Mouse (Mus musculus): ENCODE results near the gene Baat.
A peak's percentile ranks its signal among the peaks of the same experiment; 100 is the strongest.

Baat gene

DNA sequence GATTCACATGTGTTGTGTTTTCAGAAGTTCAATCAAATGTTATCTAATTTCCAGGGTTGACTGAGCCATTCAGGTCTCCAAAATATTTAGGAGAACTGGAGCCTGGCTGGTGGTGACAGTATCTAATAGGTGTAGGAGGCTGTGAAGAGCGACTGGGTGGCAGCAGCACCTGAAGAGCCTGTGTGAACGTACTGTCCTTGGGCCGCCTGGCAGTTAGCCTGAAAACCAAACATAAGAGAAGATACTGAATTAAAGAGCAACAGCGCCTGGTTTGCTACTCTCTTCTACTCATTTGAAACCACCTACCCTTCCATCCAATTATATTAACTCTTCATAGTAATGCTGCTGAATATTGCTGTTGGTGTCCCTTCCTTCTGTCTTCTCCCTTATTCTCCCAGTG lies 30.3 kb upstream of the Baat start:
- H3K27me3 ChIP-seq (ENCODE audit: insufficient read depth, low read length), result no peaks in the 10 kb centered on the region
- H3K4me3 ChIP-seq (replicated peaks; ENCODE audit: low read length), result no peak overlapping the region
- no peaks in the 10 kb centered on the region for H3K9me3 ChIP-seq (ENCODE audit: low read length)
- H3K36me3 ChIP-seq (ENCODE audit: insufficient read depth, low read length), result no peaks in the 10 kb centered on the region
- H3K4me1 ChIP-seq (replicated peaks; ENCODE audit: low read depth, low read length), result no peaks in the 10 kb centered on the region
- no peak for TF ChIP-seq CTCF (conservative IDR thresholded peaks at IDR 0.05; ENCODE audit: low read length)
- no peak for TF ChIP-seq POU5F1 (IDR thresholded peaks at IDR 0.05; ENCODE audit: borderline replicate concordance, low read length)
- TF ChIP-seq NANOG (IDR thresholded peaks at IDR 0.05; ENCODE audit: borderline replicate concordance, low read length), result no peak

DNA sequence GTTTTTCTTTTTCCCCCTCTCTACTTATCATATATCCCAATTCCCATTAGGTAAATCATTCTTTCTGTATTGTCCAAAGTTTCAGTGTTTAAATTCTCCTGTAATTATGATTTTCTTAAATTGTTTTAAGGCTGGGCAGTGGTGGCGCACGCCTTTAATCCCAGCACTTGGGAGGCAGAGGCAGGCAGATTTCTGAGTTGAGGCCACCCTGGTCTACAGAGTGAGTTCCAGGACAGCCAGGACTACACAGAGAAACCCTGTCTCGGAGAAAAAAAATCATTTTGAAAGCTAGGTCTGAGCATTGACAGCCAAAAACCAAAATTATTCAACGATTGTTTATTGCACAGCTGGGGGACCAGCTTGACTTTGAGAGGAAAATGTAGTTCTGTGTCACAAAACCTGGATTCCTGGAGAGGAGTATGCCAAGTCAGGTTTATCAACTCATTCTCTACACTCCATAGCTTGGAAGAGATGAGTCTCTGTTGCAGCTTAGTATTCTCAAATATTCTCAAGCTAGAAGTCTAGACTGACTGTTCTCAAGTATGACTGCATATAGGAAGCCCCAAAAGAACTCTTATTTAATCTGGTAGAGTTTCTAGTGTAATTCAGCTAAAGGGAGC lies 29.4 kb upstream of the Baat start:
- H3K36me3 ChIP-seq (ENCODE audit: insufficient read depth, low read length), result no peaks in the 10 kb centered on the region
- TF ChIP-seq POU5F1 (IDR thresholded peaks at IDR 0.05; ENCODE audit: borderline replicate concordance, low read length) (no peak), NANOG (IDR thresholded peaks at IDR 0.05; ENCODE audit: borderline replicate concordance, low read length) (no peak), CTCF (conservative IDR thresholded peaks at IDR 0.05; ENCODE audit: low read length) (no peak)
- no peaks in the 10 kb centered on the region for H3K4me1 ChIP-seq (replicated peaks; ENCODE audit: low read depth, low read length)
- H3K4me3 ChIP-seq (replicated peaks; ENCODE audit: low read length), result no peak overlapping the region
- no peaks in the 10 kb centered on the region for H3K9me3 ChIP-seq (ENCODE audit: low read length)
- H3K27me3 ChIP-seq (ENCODE audit: insufficient read depth, low read length), result no peaks in the 10 kb centered on the region

DNA sequence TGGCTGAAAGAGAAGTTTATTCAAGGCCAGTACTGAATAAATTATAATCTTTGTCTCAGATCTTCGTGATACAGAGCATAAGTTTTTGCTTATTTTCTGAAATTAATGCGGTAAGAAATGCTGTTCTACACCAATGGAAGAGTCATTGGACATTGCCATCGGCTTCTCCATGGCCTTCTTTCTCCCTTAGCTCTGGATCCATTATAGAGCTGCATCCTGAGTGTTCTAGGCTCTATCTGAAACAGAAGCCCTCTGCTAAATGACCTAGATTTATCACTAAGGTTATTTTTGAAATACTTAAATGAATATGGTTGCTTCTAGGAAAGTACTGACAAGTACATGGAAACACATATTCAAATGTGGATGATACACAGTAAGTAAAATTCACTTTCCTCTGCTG lies 28.7 kb upstream of the Baat start:
- Histone ChIP-seq H3K36me3 (ENCODE audit: insufficient read depth, low read length) (peaks cover 3% of the 10 kb centered on the region; the same call in 1 of the 2 replicates), H3K4me1 (replicated peaks; ENCODE audit: low read depth, low read length) (no peaks in the 10 kb centered on the region), H3K9me3 (ENCODE audit: low read length) (no peaks in the 10 kb centered on the region), H3K27me3 (ENCODE audit: insufficient read depth, low read length) (no peaks in the 10 kb centered on the region), H3K4me3 (replicated peaks; ENCODE audit: low read length) (no peak overlapping the region)
- no peak for TF ChIP-seq POU5F1 (IDR thresholded peaks at IDR 0.05; ENCODE audit: borderline replicate concordance, low read length)
- TF ChIP-seq NANOG (IDR thresholded peaks at IDR 0.05; ENCODE audit: borderline replicate concordance, low read length), result no peak
- no peak for TF ChIP-seq CTCF (conservative IDR thresholded peaks at IDR 0.05; ENCODE audit: low read length)

DNA sequence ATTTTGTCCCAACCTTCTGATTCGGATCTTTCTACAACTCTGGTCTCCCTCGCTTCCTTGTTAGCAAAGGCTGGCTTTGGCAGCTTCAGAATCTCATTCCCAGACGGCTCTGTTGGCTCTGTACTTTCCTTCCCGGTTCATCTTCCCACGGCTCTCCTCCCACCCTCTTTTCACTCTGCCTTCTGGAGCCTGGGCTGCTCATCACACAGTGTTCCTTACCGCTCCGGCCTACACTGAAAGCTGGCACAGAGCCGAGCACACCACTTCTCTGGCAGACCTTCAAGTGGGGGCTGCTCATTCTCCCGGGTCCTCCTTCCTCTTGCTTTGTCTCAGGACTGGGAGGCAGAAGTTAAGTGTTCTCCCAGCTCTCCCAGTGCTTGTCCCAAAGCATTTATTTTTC lies 16.2 kb upstream of the Baat start:
- Histone ChIP-seq H3K27me3 (ENCODE audit: insufficient read depth, low read length) (no peaks in the 10 kb centered on the region), H3K4me3 (replicated peaks; ENCODE audit: low read length) (no peak overlapping the region), H3K9me3 (ENCODE audit: low read length) (no peaks in the 10 kb centered on the region), H3K4me1 (replicated peaks; ENCODE audit: low read depth, low read length) (peaks cover 28% of the 10 kb centered on the region), H3K36me3 (ENCODE audit: insufficient read depth, low read length) (peaks cover 11% of the 10 kb centered on the region)
- TF ChIP-seq NANOG (IDR thresholded peaks at IDR 0.05; ENCODE audit: borderline replicate concordance, low read length), result no peak
- no peak for TF ChIP-seq POU5F1 (IDR thresholded peaks at IDR 0.05; ENCODE audit: borderline replicate concordance, low read length)
- TF ChIP-seq CTCF (conservative IDR thresholded peaks at IDR 0.05; ENCODE audit: low read length), result no peak

DNA sequence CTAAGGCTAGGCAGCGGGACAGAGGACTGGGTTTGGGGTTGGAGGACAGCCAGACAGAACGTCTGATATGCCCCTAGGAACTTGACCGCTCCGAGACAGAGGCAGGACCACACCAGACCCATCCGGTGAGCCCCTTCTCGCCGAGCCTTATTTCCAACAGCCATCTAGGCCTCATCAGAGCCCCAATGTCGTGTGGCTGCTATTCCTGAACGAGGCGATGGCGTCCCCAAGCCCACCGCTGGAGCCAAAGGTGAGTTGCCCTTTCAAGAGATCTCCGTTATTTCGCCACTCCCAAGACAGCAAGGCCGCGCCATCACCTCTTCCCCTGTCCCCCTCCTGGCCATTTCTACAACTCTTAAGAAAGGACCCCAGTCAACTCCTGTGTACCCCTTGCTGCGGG lies 15.0 kb upstream of the Baat start:
- H3K27me3 ChIP-seq (ENCODE audit: insufficient read depth, low read length), result no peaks in the 10 kb centered on the region
- peaks cover 19% of the 10 kb centered on the region for H3K36me3 ChIP-seq (ENCODE audit: insufficient read depth, low read length)
- H3K4me1 ChIP-seq (replicated peaks; ENCODE audit: low read depth, low read length), result peaks cover 37% of the 10 kb centered on the region
- H3K4me3 ChIP-seq (replicated peaks; ENCODE audit: low read length), result peak overlapping the region; percentile 89
- no peak for TF ChIP-seq NANOG (IDR thresholded peaks at IDR 0.05; ENCODE audit: borderline replicate concordance, low read length)
- no peak for TF ChIP-seq POU5F1 (IDR thresholded peaks at IDR 0.05; ENCODE audit: borderline replicate concordance, low read length)
- TF ChIP-seq CTCF (conservative IDR thresholded peaks at IDR 0.05; ENCODE audit: low read length), result no peak
- H3K9me3 ChIP-seq (ENCODE audit: low read length), result no peaks in the 10 kb centered on the region

DNA sequence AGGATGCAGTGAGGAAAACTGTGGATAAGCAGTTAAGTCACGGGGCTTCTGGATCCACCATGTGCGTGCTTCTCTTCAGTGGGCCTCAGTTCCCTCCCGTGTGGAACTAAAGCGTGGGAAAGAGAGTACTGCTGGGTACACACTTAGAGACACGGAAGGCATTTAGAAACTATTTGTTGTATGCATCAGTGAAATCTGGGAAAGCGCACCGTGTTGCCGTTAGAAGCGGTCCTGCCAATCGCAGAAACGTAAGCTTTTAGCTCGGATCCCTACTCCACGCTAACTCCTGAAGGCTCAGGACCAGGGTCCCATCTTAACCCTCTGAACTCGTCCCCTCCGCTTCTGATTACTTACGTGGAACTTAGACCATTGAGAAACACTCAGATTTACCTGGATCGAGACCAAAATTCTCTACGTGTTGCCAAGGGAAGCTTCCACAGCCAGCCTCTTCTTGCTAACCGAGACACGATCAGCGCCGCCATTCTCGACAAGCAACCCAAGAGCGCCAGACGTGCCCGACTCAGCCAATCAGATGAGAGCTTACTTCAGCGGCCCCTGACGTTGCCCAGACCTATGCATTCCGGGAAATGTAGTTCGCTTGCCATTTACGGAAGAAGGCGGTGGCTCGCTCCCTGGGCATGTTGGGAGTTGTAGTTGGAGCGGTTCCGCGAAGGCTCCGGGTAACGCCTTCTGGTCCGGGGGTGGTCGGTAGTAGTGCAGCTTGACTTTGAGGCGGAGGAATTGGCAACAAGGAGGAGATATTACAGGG lies 14.4 kb upstream of the Baat start, which contains the start of the genes Mrpl50 and Zfp189:
Gene Mrpl50 (minus strand): TSS at position 522 of the 769 bp plus-strand sequence.
Gene Zfp189 (plus strand): TSS at position 605 of the 769 bp plus-strand sequence.
- Histone ChIP-seq H3K4me1 (replicated peaks; ENCODE audit: low read depth, low read length) (peaks cover 38% of the 10 kb centered on the region), H3K27me3 (ENCODE audit: insufficient read depth, low read length) (no peaks in the 10 kb centered on the region), H3K36me3 (ENCODE audit: insufficient read depth, low read length) (peaks cover 19% of the 10 kb centered on the region), H3K9me3 (ENCODE audit: low read length) (no peaks in the 10 kb centered on the region), H3K4me3 (replicated peaks; ENCODE audit: low read length) (peak within 1 kb of the TSS; percentile 89)
- TF ChIP-seq NANOG (IDR thresholded peaks at IDR 0.05; ENCODE audit: borderline replicate concordance, low read length), result no peak
- TF ChIP-seq POU5F1 (IDR thresholded peaks at IDR 0.05; ENCODE audit: borderline replicate concordance, low read length), result no peak
- TF ChIP-seq CTCF (conservative IDR thresholded peaks at IDR 0.05; ENCODE audit: low read length), result no peak

DNA sequence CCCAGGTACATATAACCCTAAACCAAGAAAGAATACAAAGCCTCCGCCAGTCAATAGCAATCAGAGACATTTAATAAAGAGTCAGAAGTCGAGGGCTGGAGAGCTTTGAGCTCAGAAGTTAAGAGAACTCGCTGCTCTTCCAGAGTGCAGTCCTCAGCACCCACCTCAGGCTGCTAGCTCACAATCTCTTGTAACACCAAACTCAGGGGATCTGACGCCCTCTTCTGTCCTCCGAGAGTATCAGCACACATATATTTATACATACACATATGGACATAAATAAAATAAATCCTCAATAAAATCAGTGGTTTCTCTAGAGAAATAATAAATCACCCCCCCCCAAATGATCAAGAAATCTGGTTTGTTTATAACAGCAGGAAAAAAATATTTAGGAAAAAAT lies 13.1 kb upstream of the Baat start:
- H3K36me3 ChIP-seq (ENCODE audit: insufficient read depth, low read length), result peaks cover 26% of the 10 kb centered on the region
- TF ChIP-seq NANOG (IDR thresholded peaks at IDR 0.05; ENCODE audit: borderline replicate concordance, low read length) (no peak), POU5F1 (IDR thresholded peaks at IDR 0.05; ENCODE audit: borderline replicate concordance, low read length) (no peak), CTCF (conservative IDR thresholded peaks at IDR 0.05; ENCODE audit: low read length) (no peak; the same call in none of the 2 replicates)
- no peaks in the 10 kb centered on the region for H3K9me3 ChIP-seq (ENCODE audit: low read length)
- no peaks in the 10 kb centered on the region for H3K27me3 ChIP-seq (ENCODE audit: insufficient read depth, low read length)
- peaks cover 47% of the 10 kb centered on the region for H3K4me1 ChIP-seq (replicated peaks; ENCODE audit: low read depth, low read length)
- peak overlapping the region; percentile 89 for H3K4me3 ChIP-seq (replicated peaks; ENCODE audit: low read length)

DNA sequence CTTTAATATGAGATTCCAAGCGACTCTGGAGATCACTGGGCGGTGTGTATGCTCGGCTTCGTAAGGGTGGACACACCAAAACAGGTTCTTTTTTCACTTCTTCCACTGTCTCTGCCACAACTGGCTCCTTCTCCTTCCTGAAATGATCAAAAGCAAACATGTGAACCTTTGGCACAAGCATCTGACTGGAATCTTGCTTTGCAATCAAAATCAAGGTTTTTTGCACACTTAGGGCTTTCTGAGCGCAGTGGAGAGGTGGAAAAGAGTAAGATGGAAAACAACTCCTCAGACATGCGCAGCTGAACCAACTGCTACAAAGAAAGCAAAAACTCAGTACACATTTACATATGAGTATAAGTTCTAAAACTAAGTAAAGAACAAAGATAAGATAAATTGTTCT lies 8.1 kb upstream of the Baat start:
- Histone ChIP-seq H3K4me3 (replicated peaks; ENCODE audit: low read length) (no peak overlapping the region), H3K9me3 (ENCODE audit: low read length) (no peaks in the 10 kb centered on the region), H3K36me3 (ENCODE audit: insufficient read depth, low read length) (peaks cover 55% of the 10 kb centered on the region), H3K4me1 (replicated peaks; ENCODE audit: low read depth, low read length) (peaks cover 36% of the 10 kb centered on the region), H3K27me3 (ENCODE audit: insufficient read depth, low read length) (no peaks in the 10 kb centered on the region)
- TF ChIP-seq CTCF (conservative IDR thresholded peaks at IDR 0.05; ENCODE audit: low read length) (no peak), NANOG (IDR thresholded peaks at IDR 0.05; ENCODE audit: borderline replicate concordance, low read length) (no peak), POU5F1 (IDR thresholded peaks at IDR 0.05; ENCODE audit: borderline replicate concordance, low read length) (no peak)

All from E14TG2a.4 (cell line).